Mouse (Mus musculus): Measurements from ENCODE around the gene Rnf216. TPM values are rescaled to one million over a fixed set of nuclear protein-coding genes. Genes with fewer than 3 reads are reported as not detected.

Gene Rnf216
- total and polyA plus RNA-seq, 3 experiments = 16.4 to 123 (median 30.8) TPM

- Histone ChIP-seq H3K4me1 (ENCODE audit: control insufficient read depth in 1 of 2, insufficient read depth in 2 of 2, low read length in 2 of 2) (no peaks in the 10 kb centered on the region), H3K27ac (ENCODE audit: control insufficient read depth, low read depth, low read length) (no peak overlapping the region), H3K4me3 (ENCODE audit: control insufficient read depth in 1 of 2, insufficient read depth in 1 of 2, low read depth in 2 of 2, low read length in 2 of 2) (no peak overlapping the region), H3K9ac (ENCODE audit: control insufficient read depth, low read depth, low read length, poor library complexity, severe bottlenecking) (no peak overlapping the region), H3K9me3 (replicated peaks; ENCODE audit: insufficient read depth, low read length) (no peaks in the 10 kb centered on the region), H3K79me2 (ENCODE audit: control insufficient read depth, insufficient read depth, low read length, poor library complexity) (no peaks in the 10 kb centered on the region), H3K36me3 (ENCODE audit: control insufficient read depth in 1 of 2, insufficient read depth in 2 of 2, low read length in 2 of 2) (no peaks in the 10 kb centered on the region), H3K27me3 (ENCODE audit: control insufficient read depth in 1 of 2, insufficient read depth in 2 of 2, low read length in 2 of 2) (no peaks in the 10 kb centered on the region)
- DNase-seq (ENCODE audit: low read depth, low spot score) = no peak
- TF ChIP-seq E2F4 (IDR thresholded peaks at IDR 0.05; ENCODE audit: borderline replicate concordance, low read depth, low read length) = no peak
- TF ChIP-seq CTCF (IDR thresholded peaks at IDR 0.05 in 2 of 3, conservative IDR thresholded peaks at IDR 0.05 in 1 of 3; ENCODE audit: control insufficient read depth in 1 of 3, insufficient read depth in 1 of 3, low read depth in 2 of 3, low read length in 3 of 3, poor library complexity in 1 of 3, severe bottlenecking in 1 of 3) = peak in 2 of 3 experiments; percentile 2 to 28; a peak in 1 of 6 replicates
Measured at GRCm38 (mm10) chr5:143150044-143150443, 37.2 kb upstream of the Rnf216 start.

GRCm38 (mm10) chr5:143149536-143149935 is 36.7 kb upstream of the Rnf216 start:
- Histone ChIP-seq H3K36me3 (ENCODE audit: control insufficient read depth in 1 of 2, insufficient read depth in 2 of 2, low read length in 2 of 2) (no peaks in the 10 kb centered on the region), H3K4me1 (ENCODE audit: control insufficient read depth in 1 of 2, insufficient read depth in 2 of 2, low read length in 2 of 2) (no peaks in the 10 kb centered on the region), H3K9ac (ENCODE audit: control insufficient read depth, low read depth, low read length, poor library complexity, severe bottlenecking) (no peak overlapping the region), H3K9me3 (replicated peaks; ENCODE audit: insufficient read depth, low read length) (no peaks in the 10 kb centered on the region), H3K79me2 (ENCODE audit: control insufficient read depth, insufficient read depth, low read length, poor library complexity) (no peaks in the 10 kb centered on the region), H3K27me3 (ENCODE audit: control insufficient read depth in 1 of 2, insufficient read depth in 2 of 2, low read length in 2 of 2) (no peaks in the 10 kb centered on the region), H3K4me3 (ENCODE audit: control insufficient read depth in 1 of 2, insufficient read depth in 1 of 2, low read depth in 2 of 2, low read length in 2 of 2) (no peak overlapping the region), H3K27ac (ENCODE audit: control insufficient read depth, low read depth, low read length) (no peak overlapping the region)
- TF ChIP-seq TBP (IDR thresholded peaks at IDR 0.05; ENCODE audit: low read depth, low read length) = no peak
- TF ChIP-seq MYB (IDR thresholded peaks at IDR 0.05; ENCODE audit: low read depth, low read length) = no peak
- TF ChIP-seq SMC3 (IDR thresholded peaks at IDR 0.05; ENCODE audit: low read depth, low read length) = peak; percentile 17; the same call in 1 of the 2 replicates
- no peak for TF ChIP-seq GATA1 (IDR thresholded peaks at IDR 0.05; ENCODE audit: low read depth, low read length)
- TF ChIP-seq CTCF (IDR thresholded peaks at IDR 0.05 in 2 of 3, conservative IDR thresholded peaks at IDR 0.05 in 1 of 3; ENCODE audit: control insufficient read depth in 1 of 3, insufficient read depth in 1 of 3, low read depth in 2 of 3, low read length in 3 of 3, poor library complexity in 1 of 3, severe bottlenecking in 1 of 3) = peak in 2 of 3 experiments; percentile 25 to 27; a peak in 2 of 6 replicates
- no peak for DNase-seq (ENCODE audit: low read depth, low spot score)

- no peak for TF ChIP-seq BHLHE40 (IDR thresholded peaks at IDR 0.05; ENCODE audit: borderline replicate concordance, low read depth, low read length)
- TF ChIP-seq TBP (IDR thresholded peaks at IDR 0.05; ENCODE audit: low read depth, low read length) = 0 out of 2 replicates have a peak, but pooled peaks have one; percentile 39
- TF ChIP-seq CTCF (IDR thresholded peaks at IDR 0.05 in 2 of 3, conservative IDR thresholded peaks at IDR 0.05 in 1 of 3; ENCODE audit: control insufficient read depth in 1 of 3, insufficient read depth in 1 of 3, low read depth in 2 of 3, low read length in 3 of 3, poor library complexity in 1 of 3, severe bottlenecking in 1 of 3) = 0 out of 6 replicates have a peak, but pooled peaks of 1 of the 3 experiments have one; percentile 4
- no peak overlapping the region for H3K4me3 ChIP-seq (ENCODE audit: control insufficient read depth in 1 of 2, insufficient read depth in 1 of 2, low read depth in 2 of 2, low read length in 2 of 2)
- H3K27me3 ChIP-seq (ENCODE audit: control insufficient read depth in 1 of 2, insufficient read depth in 2 of 2, low read length in 2 of 2) = no peaks in the 10 kb centered on the region; a peak in 1 of 4 replicates
- no peaks in the 10 kb centered on the region for H3K79me2 ChIP-seq (ENCODE audit: control insufficient read depth, insufficient read depth, low read length, poor library complexity)
- no peaks in the 10 kb centered on the region for H3K36me3 ChIP-seq (ENCODE audit: control insufficient read depth in 1 of 2, insufficient read depth in 2 of 2, low read length in 2 of 2)
- H3K9ac ChIP-seq (ENCODE audit: control insufficient read depth, low read depth, low read length, poor library complexity, severe bottlenecking) = no peak overlapping the region
- no peaks in the 10 kb centered on the region for H3K4me1 ChIP-seq (ENCODE audit: control insufficient read depth in 1 of 2, insufficient read depth in 2 of 2, low read length in 2 of 2)
- no peaks in the 10 kb centered on the region for H3K9me3 ChIP-seq (replicated peaks; ENCODE audit: insufficient read depth, low read length)
- H3K27ac ChIP-seq (ENCODE audit: control insufficient read depth, low read depth, low read length) = no peak overlapping the region
- DNase-seq (ENCODE audit: low read depth, low spot score) = peak; percentile 39
Measured at GRCm38 (mm10) chr5:143148661-143149060, 35.9 kb upstream of the Rnf216 start.

GRCm38 (mm10) chr5:143147481-143147880 is 34.7 kb upstream of the Rnf216 start, which contains the start of gene Olfr718-ps1:
Gene Olfr718-ps1 (minus strand): TSS chr5:143147581.
- Histone ChIP-seq H3K27ac (ENCODE audit: control insufficient read depth, low read depth, low read length) (no peak within 1 kb of the TSS), H3K9me3 (replicated peaks; ENCODE audit: insufficient read depth, low read length) (no peaks in the 10 kb centered on the region), H3K9ac (ENCODE audit: control insufficient read depth, low read depth, low read length, poor library complexity, severe bottlenecking) (no peak within 1 kb of the TSS), H3K36me3 (ENCODE audit: control insufficient read depth in 1 of 2, insufficient read depth in 2 of 2, low read length in 2 of 2) (no peaks in the 10 kb centered on the region), H3K4me1 (ENCODE audit: control insufficient read depth in 1 of 2, insufficient read depth in 2 of 2, low read length in 2 of 2) (no peaks in the 10 kb centered on the region), H3K27me3 (ENCODE audit: control insufficient read depth in 1 of 2, insufficient read depth in 2 of 2, low read length in 2 of 2) (no peaks in the 10 kb centered on the region; a peak in 1 of 4 replicates), H3K4me3 (ENCODE audit: control insufficient read depth in 1 of 2, insufficient read depth in 1 of 2, low read depth in 2 of 2, low read length in 2 of 2) (no peak within 1 kb of the TSS), H3K79me2 (ENCODE audit: control insufficient read depth, insufficient read depth, low read length, poor library complexity) (no peaks in the 10 kb centered on the region)
- no peak for DNase-seq (ENCODE audit: low read depth, low spot score)
- TF ChIP-seq MXI1 (IDR thresholded peaks at IDR 0.05; ENCODE audit: low read depth, low read length) (no peak), USF1 (IDR thresholded peaks at IDR 0.05; ENCODE audit: low read depth, low read length) (no peak), EP300 (IDR thresholded peaks at IDR 0.05; ENCODE audit: low read depth in 1 of 2, low read length in 2 of 2) (no peak), SMC3 (IDR thresholded peaks at IDR 0.05; ENCODE audit: low read depth, low read length) (no peak), TBP (IDR thresholded peaks at IDR 0.05; ENCODE audit: low read depth, low read length) (no peak), MYC (IDR thresholded peaks at IDR 0.05; ENCODE audit: low read depth, low read length) (no peak), BHLHE40 (IDR thresholded peaks at IDR 0.05; ENCODE audit: borderline replicate concordance, low read depth, low read length) (no peak), CHD2 (IDR thresholded peaks at IDR 0.05; ENCODE audit: low read length) (no peak), USF2 (IDR thresholded peaks at IDR 0.05; ENCODE audit: borderline replicate concordance in 1 of 2, insufficient read depth in 1 of 2, low read depth in 1 of 2, low read length in 2 of 2) (no peak), GATA1 (IDR thresholded peaks at IDR 0.05; ENCODE audit: low read depth, low read length) (no peak), SIN3A (IDR thresholded peaks at IDR 0.05; ENCODE audit: low read length) (no peak), MAZ (IDR thresholded peaks at IDR 0.05; ENCODE audit: low read depth, low read length) (no peak), MEF2A (IDR thresholded peaks at IDR 0.05; ENCODE audit: extremely low read depth, insufficient replicate concordance, low read depth, low read length, poor library complexity, severe bottlenecking) (no peak), RAD21 (IDR thresholded peaks at IDR 0.05; ENCODE audit: low read depth, low read length) (no peak), MAX (IDR thresholded peaks at IDR 0.05; ENCODE audit: low read length) (no peak)
